Mouse (Mus musculus): ENCODE data around the gene Vmn1r152.
"Not testable (repeated sequence)": the region's sequence is repeated elsewhere in the genome, so short reads cannot be mapped to it uniquely, and the experiment has no call there.

Vmn1r152 gene

GRCm38 (mm10) chr7:22522667-22523066 lies at the start of gene Vmn1r152:
TSS of gene Vmn1r152 (plus strand) at chr7:22522967.
- DNase-seq (ENCODE audit: low spot score) = not testable (repeated sequence)

GRCm38 (mm10) chr7:22499578-22499977 lies 23.2 kb upstream of the Vmn1r152 start, which contains the start of gene Vmn1r151:
TSS of gene Vmn1r151 (minus strand) at chr7:22499678.
- DNase-seq (ENCODE audit: low spot score) = not testable (repeated sequence)

- not testable (repeated sequence) for DNase-seq (ENCODE audit: low spot score)
Observed at GRCm38 (mm10) chr7:22534787-22535186, 12.0 kb downstream of the Vmn1r152 start, which contains the start of gene Gm8677. TSS of gene Gm8677 (minus strand) at chr7:22534887.

- DNase-seq (ENCODE audit: low spot score) = not testable (repeated sequence)
Observed at GRCm38 (mm10) chr7:22565243-22565642, 42.5 kb downstream of the Vmn1r152 start, which contains the start of gene Gm4201. TSS of gene Gm4201 (minus strand) at chr7:22565343.
